Mouse (Mus musculus) natural killer cell, adult 2 months (primary cell): ENCODE data around the gene Spata5.
"Not testable (repeated sequence)": the region's sequence is repeated elsewhere in the genome, so short reads cannot be mapped to it uniquely, and the experiment has no call there.

Experiments used
- DNase-seq, 2 experiments: peaks; one replicate each; pipeline ENCODE4 v3.0.0; 2022; ENCODE audit warnings: low spot score in 2 of 2

Gene Spata5

GRCm38 (mm10) chr3:37510055-37511032 lies 90.6 kb downstream of the Spata5 start:
- DNase-seq, result no peak

GRCm38 (mm10) chr3:37515485-37515884 lies 95.8 kb downstream of the Spata5 start:
- peak in 1 of 2 experiments; percentile 42 for DNase-seq

- no peak for DNase-seq
These were observed 96.7 kb downstream of the Spata5 start for GRCm38 (mm10) chr3:37516379-37516778.

GRCm38 (mm10) chr3:37518611-37519010 lies 98.9 kb downstream of the Spata5 start:
- no peak for DNase-seq

- DNase-seq, result no peak
These were observed 100.8 kb downstream of the Spata5 start for GRCm38 (mm10) chr3:37520334-37521023.

- no peak for DNase-seq
These were observed 112.4 kb downstream of the Spata5 start for GRCm38 (mm10) chr3:37532079-37532478.

- not testable (repeated sequence) for DNase-seq
These were observed 121.0 kb downstream of the Spata5 start for GRCm38 (mm10) chr3:37540701-37541100.

GRCm38 (mm10) chr3:37546351-37546750 lies 126.7 kb downstream of the Spata5 start:
- DNase-seq, result no peak

- DNase-seq, result no peak
These were observed 130.5 kb downstream of the Spata5 start for GRCm38 (mm10) chr3:37550190-37550589.

- no peak for DNase-seq
These were observed 130.9 kb downstream of the Spata5 start for GRCm38 (mm10) chr3:37550594-37550993.

- DNase-seq, result no peak
These were observed 131.8 kb downstream of the Spata5 start for GRCm38 (mm10) chr3:37551486-37551885.

GRCm38 (mm10) chr3:37552244-37552643 lies 132.5 kb downstream of the Spata5 start:
- no peak for DNase-seq

- no peak for DNase-seq
These were observed 133.8 kb downstream of the Spata5 start for GRCm38 (mm10) chr3:37553371-37554033.

GRCm38 (mm10) chr3:37556412-37557113 lies 136.9 kb downstream of the Spata5 start:
- no peak for DNase-seq

- no peak for DNase-seq
These were observed 138.2 kb downstream of the Spata5 start for GRCm38 (mm10) chr3:37557741-37558479.

- no peak for DNase-seq
These were observed 139.6 kb downstream of the Spata5 start for GRCm38 (mm10) chr3:37559339-37559738.

GRCm38 (mm10) chr3:37561466-37561865 lies 141.8 kb downstream of the Spata5 start:
- DNase-seq, result no peak

- DNase-seq, result no peak
These were observed 146.4 kb downstream of the Spata5 start for GRCm38 (mm10) chr3:37566097-37566496.

- no peak for DNase-seq
These were observed 147.8 kb downstream of the Spata5 start for GRCm38 (mm10) chr3:37567505-37567904.

GRCm38 (mm10) chr3:37568780-37569179 lies 149.1 kb downstream of the Spata5 start:
- DNase-seq, result no peak
